ENCODE assay signal across 28 mouse cellular contexts in genomic region chr9:32257882-32258281, GRCm38 (mm10).
A peak's percentile ranks its signal among the peaks of the same experiment; 100 is the strongest.
DNase-seq lines count a peak whose midpoint lies in the region; ATAC-seq and TF ChIP-seq lines count a peak whose summit lies in the region.
"Had no signal": no experiment of that assay in that cellular context is flagged by ENCODE, and none has a peak within 500 bp of the region (broad histone marks: within the 10 kb centered on the region; RNA-seq: fewer than 3 reads in every experiment).

No protein-coding gene starts in this region.

- H3K27me3 ChIP-seq in heart, embryonic 12.5 days (replicated peaks) = no peaks in the 10 kb centered on the region
- H3K27me3 ChIP-seq in heart, embryonic 11.5 days (ENCODE audit: control insufficient read depth, insufficient read depth, low read length) = no peaks in the 10 kb centered on the region
- no peaks in the 10 kb centered on the region for H3K27me3 ChIP-seq in heart, postnatal 0 days (ENCODE audit: control insufficient read depth, insufficient read depth, low read length)
- no peaks in the 10 kb centered on the region for H3K27me3 ChIP-seq in intestine, postnatal 0 days (replicated peaks; ENCODE audit: control insufficient read depth, insufficient read depth, low read length)
- H3K27me3 ChIP-seq: forebrain, embryonic 15.5 days; liver, embryonic 12.5 days; midbrain, embryonic 12.5 days; neural tube, embryonic 12.5 days had no signal

- DNase-seq in heart, postnatal 0 days (ENCODE audit: low spot score) = peak; percentile 13
- DNase-seq in heart, adult 9 months (ENCODE audit: low spot score in 2 of 2) = no peak
- peak; percentile 1 for DNase-seq in lung, postnatal 25 days (ENCODE audit: low spot score)
- DNase-seq in lung, postnatal 14 days = no peak
- DNase-seq in layer of hippocampus, adult 18-20 months (ENCODE audit: low spot score in 2 of 2) = no peak
- DNase-seq: adrenal gland, adult 8-10 months; cerebellum, adult 2 months; cerebellum, postnatal 25 days; gastrocnemius, adult 2 months; kidney, adult 11 months; kidney, postnatal 36 days; left cerebral cortex, postnatal 4 days; liver, postnatal 0 days; lung, postnatal 10 days; right cerebral cortex, adult 18-20 months; spleen, adult 18-20 months; thymus, postnatal 14 days had no signal

- peak; percentile 54; the same call in 1 of the 2 replicates for ATAC-seq in heart, embryonic 12.5 days (ENCODE audit: insufficient number of reproducible peaks, low FRiP score)
- no peak for ATAC-seq in heart, embryonic 11.5 days (replicated peaks; ENCODE audit: insufficient number of reproducible peaks, low FRiP score, low TSS enrichment)
- peak; percentile 60 for ATAC-seq in heart, postnatal 0 days (ENCODE audit: insufficient read depth, low read depth)
- 0 out of 2 replicates have a peak, but pooled peaks have one; percentile 33 for ATAC-seq in intestine, postnatal 0 days
- ATAC-seq: forebrain, embryonic 15.5 days; hindbrain, postnatal 0 days; liver, embryonic 12.5 days; liver, postnatal 0 days had no signal

- peaks cover 74% of the 10 kb centered on the region for H3K36me3 ChIP-seq in heart, embryonic 12.5 days
- H3K36me3 ChIP-seq in heart, embryonic 11.5 days (ENCODE audit: control insufficient read depth, insufficient read depth, low read length) = peaks cover 26% of the 10 kb centered on the region
- H3K36me3 ChIP-seq in heart, postnatal 0 days (replicated peaks; ENCODE audit: control insufficient read depth, insufficient read depth, low read length) = peaks cover 72% of the 10 kb centered on the region
- H3K36me3 ChIP-seq in intestine, postnatal 0 days (ENCODE audit: control insufficient read depth, insufficient read depth) = peaks cover 92% of the 10 kb centered on the region

- no peak for TF ChIP-seq EP300 in heart, postnatal 0 days (IDR thresholded peaks at IDR 0.05; ENCODE audit: low read depth)

- no peak overlapping the region for H3K9ac ChIP-seq in heart, embryonic 12.5 days
- no peak overlapping the region for H3K9ac ChIP-seq in heart, embryonic 11.5 days (ENCODE audit: low read depth, low read length)
- H3K9ac ChIP-seq in heart, postnatal 0 days (replicated peaks; ENCODE audit: low read depth, low read length) = no peak overlapping the region
- no peak overlapping the region for H3K9ac ChIP-seq in intestine, postnatal 0 days (ENCODE audit: low read depth, low read length)
- H3K9ac ChIP-seq: forebrain, embryonic 15.5 days; liver, embryonic 12.5 days; liver, postnatal 0 days; midbrain, embryonic 12.5 days; neural tube, embryonic 12.5 days had no signal

- TF ChIP-seq CTCF in heart, postnatal 0 days (IDR thresholded peaks at IDR 0.05; ENCODE audit: low read depth) = no peak
- no peak for TF ChIP-seq CTCF in intestine, postnatal 0 days (IDR thresholded peaks at IDR 0.05; ENCODE audit: low read depth)

- no peak overlapping the region for H3K4me3 ChIP-seq in heart, embryonic 12.5 days
- no peak overlapping the region for H3K4me3 ChIP-seq in heart, embryonic 11.5 days (ENCODE audit: low read depth, low read length)
- no peak overlapping the region for H3K4me3 ChIP-seq in heart, postnatal 0 days (ENCODE audit: low read depth, low read length)
- no peak overlapping the region for H3K4me3 ChIP-seq in intestine, postnatal 0 days (ENCODE audit: low read depth, low read length)
- H3K4me3 ChIP-seq: forebrain, embryonic 15.5 days; gastrocnemius, adult 2 months; hindbrain, embryonic 10.5 days; liver, embryonic 12.5 days; megakaryocyte, embryonic 14.5 days; midbrain, embryonic 12.5 days; myocyte; neural tube, embryonic 12.5 days had no signal

- peak overlapping the region; percentile 43 for H3K27ac ChIP-seq in heart, embryonic 12.5 days (ENCODE audit: poor library complexity, severe bottlenecking)
- H3K27ac ChIP-seq in heart, embryonic 11.5 days (ENCODE audit: low read depth, low read length) = no peak overlapping the region
- no peak overlapping the region for H3K27ac ChIP-seq in heart, postnatal 0 days (ENCODE audit: low read depth)
- H3K27ac ChIP-seq in intestine, postnatal 0 days (ENCODE audit: low read depth, low read length) = peak overlapping the region; percentile 35; the same call in 1 of the 2 replicates
- H3K27ac ChIP-seq: forebrain, embryonic 15.5 days; gastrocnemius, adult 2 months; hindbrain, embryonic 10.5 days; hindbrain, postnatal 0 days; liver, embryonic 12.5 days; midbrain, embryonic 12.5 days; neural tube, embryonic 12.5 days had no signal

- peaks cover 14% of the 10 kb centered on the region for H3K4me1 ChIP-seq in heart, embryonic 12.5 days (replicated peaks)
- peaks cover 9% of the 10 kb centered on the region for H3K4me1 ChIP-seq in heart, embryonic 11.5 days (ENCODE audit: control insufficient read depth, insufficient read depth, low read length)
- no peaks in the 10 kb centered on the region for H3K4me1 ChIP-seq in heart, postnatal 0 days (ENCODE audit: control insufficient read depth, insufficient read depth)
- H3K4me1 ChIP-seq in intestine, postnatal 0 days (replicated peaks; ENCODE audit: control insufficient read depth, insufficient read depth, low read length) = no peaks in the 10 kb centered on the region
- H3K4me1 ChIP-seq: forebrain, embryonic 15.5 days; hindbrain, embryonic 10.5 days; liver, embryonic 12.5 days; megakaryocyte, embryonic 14.5 days; midbrain, embryonic 12.5 days; neural tube, embryonic 12.5 days had no signal

- no peaks in the 10 kb centered on the region for H3K9me3 ChIP-seq in heart, embryonic 12.5 days (replicated peaks)
- no peaks in the 10 kb centered on the region for H3K9me3 ChIP-seq in heart, embryonic 11.5 days (replicated peaks; ENCODE audit: control insufficient read depth, low read length)
- no peaks in the 10 kb centered on the region for H3K9me3 ChIP-seq in heart, postnatal 0 days (replicated peaks; ENCODE audit: control insufficient read depth, low read length)
- no peaks in the 10 kb centered on the region for H3K9me3 ChIP-seq in intestine, postnatal 0 days (ENCODE audit: control insufficient read depth)
- H3K9me3 ChIP-seq: forebrain, embryonic 15.5 days; hindbrain, embryonic 10.5 days; liver, embryonic 12.5 days; megakaryocyte, embryonic 14.5 days; midbrain, embryonic 12.5 days; neural tube, embryonic 12.5 days had no signal

- 42% methylated on average over 2 of the region's 2 CpGs for WGBS in heart, embryonic 12.5 days
- 54% methylated on average over 2 of the region's 2 CpGs for WGBS in heart, embryonic 11.5 days (ENCODE audit: insufficient replicate concordance)
- WGBS in heart, postnatal 0 days = 23% methylated on average over 2 of the region's 2 CpGs
- 64% methylated on average over 2 of the region's 2 CpGs for WGBS in intestine, postnatal 0 days

- H3K4me2 ChIP-seq in heart, embryonic 12.5 days = no peak overlapping the region
- H3K4me2 ChIP-seq in heart, embryonic 11.5 days = no peak overlapping the region
- no peak overlapping the region for H3K4me2 ChIP-seq in heart, postnatal 0 days (ENCODE audit: low read depth, low read length)
- no peak overlapping the region for H3K4me2 ChIP-seq in intestine, postnatal 0 days (replicated peaks; ENCODE audit: low read depth)
- H3K4me2 ChIP-seq: forebrain, embryonic 15.5 days; liver, embryonic 12.5 days; midbrain, embryonic 12.5 days; neural tube, embryonic 12.5 days had no signal

Comparison
In these comparisons a context has a peak if more than half of its experiments do, and no peak if none do; other contexts are left out.
1. H3K27ac ChIP-seq: peak in heart, embryonic 12.5 days (single experiment) and intestine, postnatal 0 days (single experiment); none in heart, embryonic 11.5 days (single experiment) and heart, postnatal 0 days (single experiment).
2. DNase-seq: peak in heart, postnatal 0 days (single experiment) and lung, postnatal 25 days (single experiment); none in heart, adult 9 months (0 of 2), lung, postnatal 14 days (single experiment) and layer of hippocampus, adult 18-20 months (0 of 2).